Mouse (Mus musculus) kidney, adult 2 months (tissue): ENCODE results near the gene Unc13a.

Experiments
- CTCF ChIP-seq: fragments of 200-500 bp; conservative IDR thresholded peaks from 2 replicates; pipeline ENCODE4 v1.5.1; 2011; ENCODE audit warnings: low read depth, mild to moderate bottlenecking, control low read depth, low read length, moderate library complexity, mixed read lengths; ENCODE audit not compliant: insufficient read depth, insufficient read length
- POLR2A ChIP-seq: fragments of 200-500 bp; IDR thresholded peaks from one replicate; pipeline ENCODE4 v1.6.1; 2011; ENCODE audit warnings: low read depth, low read length, control low read depth

DNA sequence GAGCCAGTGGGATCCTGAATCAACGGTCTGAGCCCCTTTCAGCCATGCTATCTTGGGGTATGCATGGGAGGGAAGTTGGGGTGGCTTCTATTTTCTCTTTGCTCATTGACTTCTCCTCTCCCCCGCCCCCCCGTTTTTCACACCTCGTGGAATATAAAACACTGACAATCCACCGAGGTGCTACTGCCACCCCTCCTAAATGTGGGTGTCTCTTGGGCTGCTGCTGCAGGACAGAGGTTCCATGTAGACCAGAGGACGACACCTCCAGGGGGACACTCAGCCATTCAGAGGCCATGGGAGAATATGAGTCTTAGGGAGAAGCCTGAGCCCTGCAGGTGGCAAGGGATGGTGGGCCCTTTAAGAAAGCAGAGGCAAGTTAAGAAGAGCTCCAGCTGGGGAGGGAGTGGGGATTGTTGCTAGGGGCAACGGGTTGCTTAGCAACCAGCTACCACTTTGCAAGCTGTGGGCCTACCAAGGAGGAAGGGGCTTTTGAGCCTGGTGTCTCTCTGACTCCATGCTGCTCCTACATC lies 48.4 kb upstream of the Unc13a start:
- TF ChIP-seq POLR2A (no peak), CTCF (no peak)
